Mouse (Mus musculus): Measurements from ENCODE around the gene Gm20388. TPM values are rescaled to one million over a fixed set of nuclear protein-coding genes. Genes with fewer than 3 reads are reported as not detected.
A peak's percentile ranks its signal among the peaks of the same experiment; 100 is the strongest.

Gm20388 gene
- polyA plus RNA-seq, 1 experiment: 28.1 TPM

DNA sequence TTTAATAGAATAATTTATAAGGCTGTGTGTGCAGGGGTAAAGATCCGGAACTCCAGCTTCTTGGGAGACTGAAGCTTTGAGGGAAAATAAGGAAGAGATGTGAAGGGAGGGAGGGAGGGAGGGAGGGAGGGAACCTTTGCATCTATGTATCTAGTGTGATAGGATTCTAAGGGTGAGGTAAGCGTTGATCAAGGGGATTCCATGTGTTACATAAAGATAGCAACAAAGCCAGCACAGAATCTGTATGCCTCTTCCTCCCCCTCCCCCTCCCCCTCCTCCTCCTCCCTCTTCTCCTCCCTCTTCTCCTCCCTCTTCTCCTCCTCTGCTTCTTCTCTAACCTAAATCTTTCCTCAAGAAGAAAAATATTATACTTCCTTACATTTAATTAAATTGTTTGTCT, 3436.7 kb downstream of the Gm20388 start:
- TF ChIP-seq EP300 (IDR thresholded peaks at IDR 0.05; ENCODE audit: insufficient read depth, low read depth, low read length) (no peak), CTCF (IDR thresholded peaks at IDR 0.05; ENCODE audit: low read depth, low read length) (no peak), POLR2A (IDR thresholded peaks at IDR 0.05; ENCODE audit: insufficient read depth, low read length) (no peak)
- no peaks in the 10 kb centered on the region for H3K36me3 ChIP-seq (ENCODE audit: control insufficient read depth, insufficient read depth, low read length, poor library complexity, severe bottlenecking)
- no peak overlapping the region for H3K27ac ChIP-seq (ENCODE audit: insufficient read depth, low read length)
- no peaks in the 10 kb centered on the region for H3K4me1 ChIP-seq (ENCODE audit: control insufficient read depth, insufficient read depth, low read length)
- no peaks in the 10 kb centered on the region for H3K27me3 ChIP-seq (ENCODE audit: control insufficient read depth, insufficient read depth, low read length, poor library complexity, severe bottlenecking)
- H3K9me3 ChIP-seq (replicated peaks; ENCODE audit: control insufficient read depth, insufficient read depth, low read length, poor library complexity, severe bottlenecking): no peaks in the 10 kb centered on the region
- H3K9ac ChIP-seq (ENCODE audit: low read depth, poor library complexity, severe bottlenecking): no peak overlapping the region
- no peak overlapping the region for H3K4me3 ChIP-seq (ENCODE audit: low read depth, low read length)

DNA sequence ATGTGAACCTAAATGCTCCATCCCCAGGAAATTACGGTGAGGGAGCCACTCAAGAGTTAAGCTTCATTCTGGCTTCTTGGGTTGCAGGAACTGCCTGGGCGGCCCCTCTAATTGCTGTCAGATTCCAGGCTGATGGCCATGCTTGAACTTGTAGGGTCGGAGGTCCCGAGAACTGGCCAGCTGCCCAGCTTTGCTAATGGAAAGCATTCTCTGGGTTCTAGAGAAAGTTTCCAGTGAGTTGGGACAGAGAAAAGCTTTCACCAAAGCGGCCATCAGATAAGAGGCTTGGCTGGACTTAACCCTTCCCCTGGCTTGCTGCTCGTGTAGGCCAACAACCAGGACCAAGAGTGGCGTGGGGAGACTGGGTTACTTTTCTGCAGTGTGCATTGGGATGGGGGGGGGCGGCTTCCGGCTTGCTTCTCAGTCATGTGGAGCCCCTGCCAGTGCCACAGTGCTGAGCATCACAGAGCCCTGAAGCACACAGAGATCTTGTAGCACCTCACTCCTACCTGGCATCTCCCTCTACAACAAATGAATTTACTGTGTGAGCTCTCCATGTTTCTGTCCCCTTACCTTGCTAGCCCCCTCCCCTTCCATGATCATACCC, 3437.7 kb downstream of the Gm20388 start:
- H3K9me3 ChIP-seq (replicated peaks; ENCODE audit: control insufficient read depth, insufficient read depth, low read length, poor library complexity, severe bottlenecking): no peaks in the 10 kb centered on the region
- no peak overlapping the region for H3K27ac ChIP-seq (ENCODE audit: insufficient read depth, low read length)
- H3K27me3 ChIP-seq (ENCODE audit: control insufficient read depth, insufficient read depth, low read length, poor library complexity, severe bottlenecking): no peaks in the 10 kb centered on the region
- no peaks in the 10 kb centered on the region for H3K4me1 ChIP-seq (ENCODE audit: control insufficient read depth, insufficient read depth, low read length)
- H3K36me3 ChIP-seq (ENCODE audit: control insufficient read depth, insufficient read depth, low read length, poor library complexity, severe bottlenecking): no peaks in the 10 kb centered on the region
- H3K9ac ChIP-seq (ENCODE audit: low read depth, poor library complexity, severe bottlenecking): no peak overlapping the region
- H3K4me3 ChIP-seq (ENCODE audit: low read depth, low read length): no peak overlapping the region
- TF ChIP-seq CTCF (IDR thresholded peaks at IDR 0.05; ENCODE audit: low read depth, low read length): no peak
- no peak for TF ChIP-seq POLR2A (IDR thresholded peaks at IDR 0.05; ENCODE audit: insufficient read depth, low read length)
- no peak for TF ChIP-seq EP300 (IDR thresholded peaks at IDR 0.05; ENCODE audit: insufficient read depth, low read depth, low read length)

DNA sequence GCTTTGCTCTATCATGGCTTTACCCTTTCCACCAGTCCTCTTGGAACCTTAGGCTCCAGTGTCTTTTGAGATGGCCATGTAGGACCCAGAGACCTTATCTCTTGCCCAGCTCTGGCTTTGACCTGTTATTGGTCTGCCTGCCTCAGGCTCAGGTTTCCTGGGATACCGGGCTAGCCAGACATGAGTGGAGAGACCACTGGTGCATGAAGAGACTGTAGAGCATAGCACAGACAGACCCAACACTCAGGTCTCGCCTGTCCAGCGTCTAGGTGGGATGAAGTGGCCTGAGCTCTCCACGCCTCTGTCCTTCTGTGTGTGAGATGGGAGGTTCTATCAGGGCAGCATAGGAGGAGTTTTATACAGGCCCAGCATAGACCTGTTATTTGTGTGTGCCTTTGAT, 3438.4 kb downstream of the Gm20388 start:
- no peaks in the 10 kb centered on the region for H3K4me1 ChIP-seq (ENCODE audit: control insufficient read depth, insufficient read depth, low read length)
- no peaks in the 10 kb centered on the region for H3K9me3 ChIP-seq (replicated peaks; ENCODE audit: control insufficient read depth, insufficient read depth, low read length, poor library complexity, severe bottlenecking)
- no peak overlapping the region for H3K9ac ChIP-seq (ENCODE audit: low read depth, poor library complexity, severe bottlenecking)
- no peak overlapping the region for H3K4me3 ChIP-seq (ENCODE audit: low read depth, low read length)
- H3K27ac ChIP-seq (ENCODE audit: insufficient read depth, low read length): no peak overlapping the region
- no peak for TF ChIP-seq CTCF (IDR thresholded peaks at IDR 0.05; ENCODE audit: low read depth, low read length)
- no peak for TF ChIP-seq EP300 (IDR thresholded peaks at IDR 0.05; ENCODE audit: insufficient read depth, low read depth, low read length)
- no peak for TF ChIP-seq POLR2A (IDR thresholded peaks at IDR 0.05; ENCODE audit: insufficient read depth, low read length)
- H3K36me3 ChIP-seq (ENCODE audit: control insufficient read depth, insufficient read depth, low read length, poor library complexity, severe bottlenecking): no peaks in the 10 kb centered on the region
- no peaks in the 10 kb centered on the region for H3K27me3 ChIP-seq (ENCODE audit: control insufficient read depth, insufficient read depth, low read length, poor library complexity, severe bottlenecking)

- H3K4me1 ChIP-seq (ENCODE audit: control insufficient read depth, insufficient read depth, low read length): no peaks in the 10 kb centered on the region
- no peaks in the 10 kb centered on the region for H3K36me3 ChIP-seq (ENCODE audit: control insufficient read depth, insufficient read depth, low read length, poor library complexity, severe bottlenecking)
- no peak overlapping the region for H3K9ac ChIP-seq (ENCODE audit: low read depth, poor library complexity, severe bottlenecking)
- TF ChIP-seq CTCF (IDR thresholded peaks at IDR 0.05; ENCODE audit: low read depth, low read length) (no peak), POLR2A (IDR thresholded peaks at IDR 0.05; ENCODE audit: insufficient read depth, low read length) (no peak), EP300 (IDR thresholded peaks at IDR 0.05; ENCODE audit: insufficient read depth, low read depth, low read length) (no peak)
- H3K27me3 ChIP-seq (ENCODE audit: control insufficient read depth, insufficient read depth, low read length, poor library complexity, severe bottlenecking): no peaks in the 10 kb centered on the region
- no peaks in the 10 kb centered on the region for H3K9me3 ChIP-seq (replicated peaks; ENCODE audit: control insufficient read depth, insufficient read depth, low read length, poor library complexity, severe bottlenecking)
- H3K27ac ChIP-seq (ENCODE audit: insufficient read depth, low read length): no peak overlapping the region
- no peak overlapping the region for H3K4me3 ChIP-seq (ENCODE audit: low read depth, low read length)
Measured at GRCm38 (mm10) chr8:123352118-123352517, 3441.5 kb downstream of the Gm20388 start.

DNA sequence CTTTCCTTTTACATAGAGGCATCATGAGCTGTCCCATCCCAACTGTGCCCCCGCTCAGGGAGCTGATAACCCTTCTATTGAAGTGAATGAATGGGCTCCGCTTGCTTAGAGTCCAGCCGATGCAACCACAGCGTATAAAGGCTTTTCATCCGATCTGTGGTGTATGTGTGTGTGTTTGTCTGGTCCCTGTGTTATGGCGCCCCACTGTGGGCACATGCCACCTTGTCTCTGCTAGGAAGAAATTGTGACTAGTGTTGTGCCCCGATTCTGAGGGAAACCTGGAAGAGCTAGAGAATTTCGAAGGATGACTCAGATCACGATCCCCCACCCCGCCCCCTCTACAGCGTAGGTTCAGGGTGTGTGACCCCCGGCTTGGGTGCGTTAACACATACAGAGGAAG, 3442.1 kb downstream of the Gm20388 start:
- no peak for TF ChIP-seq EP300 (IDR thresholded peaks at IDR 0.05; ENCODE audit: insufficient read depth, low read depth, low read length)
- TF ChIP-seq POLR2A (IDR thresholded peaks at IDR 0.05; ENCODE audit: insufficient read depth, low read length): no peak
- peak; percentile 72 for TF ChIP-seq CTCF (IDR thresholded peaks at IDR 0.05; ENCODE audit: low read depth, low read length)
- no peaks in the 10 kb centered on the region for H3K36me3 ChIP-seq (ENCODE audit: control insufficient read depth, insufficient read depth, low read length, poor library complexity, severe bottlenecking)
- no peak overlapping the region for H3K9ac ChIP-seq (ENCODE audit: low read depth, poor library complexity, severe bottlenecking)
- H3K27ac ChIP-seq (ENCODE audit: insufficient read depth, low read length): no peak overlapping the region
- no peaks in the 10 kb centered on the region for H3K4me1 ChIP-seq (ENCODE audit: control insufficient read depth, insufficient read depth, low read length)
- H3K9me3 ChIP-seq (replicated peaks; ENCODE audit: control insufficient read depth, insufficient read depth, low read length, poor library complexity, severe bottlenecking): no peaks in the 10 kb centered on the region
- no peaks in the 10 kb centered on the region for H3K27me3 ChIP-seq (ENCODE audit: control insufficient read depth, insufficient read depth, low read length, poor library complexity, severe bottlenecking)
- H3K4me3 ChIP-seq (ENCODE audit: low read depth, low read length): no peak overlapping the region

- Histone ChIP-seq H3K9me3 (replicated peaks; ENCODE audit: control insufficient read depth, insufficient read depth, low read length, poor library complexity, severe bottlenecking) (no peaks in the 10 kb centered on the region), H3K4me1 (ENCODE audit: control insufficient read depth, insufficient read depth, low read length) (no peaks in the 10 kb centered on the region), H3K9ac (ENCODE audit: low read depth, poor library complexity, severe bottlenecking) (no peak overlapping the region), H3K27me3 (ENCODE audit: control insufficient read depth, insufficient read depth, low read length, poor library complexity, severe bottlenecking) (no peaks in the 10 kb centered on the region), H3K36me3 (ENCODE audit: control insufficient read depth, insufficient read depth, low read length, poor library complexity, severe bottlenecking) (no peaks in the 10 kb centered on the region), H3K27ac (ENCODE audit: insufficient read depth, low read length) (no peak overlapping the region), H3K4me3 (ENCODE audit: low read depth, low read length) (no peak overlapping the region)
- TF ChIP-seq POLR2A (IDR thresholded peaks at IDR 0.05; ENCODE audit: insufficient read depth, low read length) (no peak), CTCF (IDR thresholded peaks at IDR 0.05; ENCODE audit: low read depth, low read length) (no peak), EP300 (IDR thresholded peaks at IDR 0.05; ENCODE audit: insufficient read depth, low read depth, low read length) (no peak)
Measured at GRCm38 (mm10) chr8:123353216-123353615, 3442.6 kb downstream of the Gm20388 start.

Data from ES-Bruce4 (cell line).